Mouse (Mus musculus): ENCODE measurements around the gene Churc1. TPM values are rescaled to one million over a fixed set of nuclear protein-coding genes. Genes with fewer than 3 reads are reported as not detected.

Gene Churc1
- total RNA-seq, 2 experiments from 2014 or later: 84.7 to 89.3 TPM

GRCm38 (mm10) chr12:76822651-76823041, 57.3 kb downstream of the Churc1 start, which contains the start of gene Rab15:
Gene Rab15, minus strand, starts transcription at chr12:76822908.
- intact Hi-C loops (cut with DNase I): no loop called here
- no peak for DNase-seq

GRCm38 (mm10) chr12:76825283-76825682, 59.9 kb downstream of the Churc1 start:
- no peak for DNase-seq
- intact Hi-C loops (cut with DNase I): no loop called here

- intact Hi-C loops (cut with DNase I): loop anchor here (10.0 kb wide), 1 partner anchor 732 kb away; no protein-coding TSS in a partner anchor
- DNase-seq: no peak
Measured at GRCm38 (mm10) chr12:76832704-76833103, 67.4 kb downstream of the Churc1 start.

Other genes with a start within 250 kb of the Churc1 start
- 10 to 100 TPM; 13.2 to 15.2 TPM for gene Plekhg3, start 234.6 kb upstream of the Churc1 start, total RNA-seq (2021)
- gene Sptb, start 55.0 kb upstream of the Churc1 start, total RNA-seq (2021): 10 to 100 TPM; 88.4 to 94.2 TPM
- gene Fntb, start 51 bp downstream of the Churc1 start, total RNA-seq (2021): 10 to 100 TPM; 13.3 to 14.5 TPM
- not detected for gene Gpx2, start 30.0 kb downstream of the Churc1 start, total RNA-seq (2021)
- gene Rab15, start 57.4 kb downstream of the Churc1 start, total RNA-seq (2021): under 1 TPM; 0.86 to 0.92 TPM
- 10 to 100 TPM; 67.7 to 68.0 TPM for gene Max, start 196.7 kb downstream of the Churc1 start, total RNA-seq (2021)

All from heart, postnatal 36 days (tissue).